ENCODE assay signal across 9 mouse cellular contexts in the genomic region with DNA sequence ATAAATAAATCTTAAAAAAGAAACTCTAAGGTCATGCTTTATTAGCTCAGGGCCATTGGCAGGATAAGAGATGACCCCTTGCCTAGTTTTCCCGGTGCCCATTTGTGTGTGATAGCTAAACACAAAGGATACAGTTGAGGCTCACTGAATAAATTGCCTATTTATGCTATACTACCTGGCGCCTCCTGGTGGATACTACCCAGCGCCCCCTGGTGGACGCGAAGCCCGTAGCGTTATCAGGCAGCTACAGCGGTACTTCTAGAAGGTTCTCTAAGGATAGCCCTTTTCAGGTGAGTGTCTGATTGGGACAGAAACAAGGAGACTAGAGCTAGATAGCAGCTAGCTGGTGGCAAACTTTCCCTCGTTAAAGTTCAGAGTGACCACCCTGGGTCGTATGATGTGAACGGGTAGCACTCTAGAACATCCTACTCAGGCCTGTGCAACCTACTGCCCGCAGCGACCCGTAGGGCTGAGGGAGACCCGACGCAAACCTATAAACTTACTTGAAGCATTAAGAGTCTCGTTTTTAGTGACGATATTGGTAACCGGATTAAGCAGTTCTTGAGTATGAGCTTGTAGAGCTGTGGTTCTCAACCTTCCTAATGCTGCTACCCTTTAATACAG. TPM values are rescaled to one million over a fixed set of nuclear protein-coding genes. Genes with fewer than 3 reads are reported as not detected.
DNase-seq lines count a peak whose midpoint lies in the region; TF ChIP-seq lines count a peak whose summit lies in the region.
"Had no signal": no experiment of that assay in that cellular context is flagged by ENCODE, and none has a peak within 500 bp of the region (broad histone marks: within the 10 kb centered on the region; RNA-seq: fewer than 3 reads in every experiment).

No protein-coding gene starts in this region.

- TF ChIP-seq CTCF in left cerebral cortex, adult 2 months (IDR thresholded peaks at IDR 0.05): peak; percentile 67

- intact Hi-C loops in left cerebral cortex, adult 2 months (cut with DNase I): no loop called here

- no peak overlapping the region for H3K4me3 ChIP-seq in left cerebral cortex, adult 2 months
- H3K4me3 ChIP-seq: hindbrain, embryonic 15.5 days; neural tube, embryonic 12.5 days had no signal

- H3K27ac ChIP-seq in left cerebral cortex, adult 2 months: no peak overlapping the region
- H3K27ac ChIP-seq: hindbrain, embryonic 15.5 days; neural tube, embryonic 12.5 days had no signal

- peak in 1 of 2 experiments; percentile 30 for DNase-seq in left cerebral cortex, adult 2 months (ENCODE audit: extremely low spot score in 1 of 2, low spot score in 2 of 2)
- DNase-seq in left cerebral cortex, adult 11 months (ENCODE audit: low spot score): no peak
- DNase-seq in NIH3T3 (ENCODE audit: low read depth): peak; percentile 29
- DNase-seq in c-Kit-positive CD71-positive TER-119-negative erythroid progenitor cells, embryonic 14.5 days (ENCODE audit: low read depth): peak; percentile 66
- peak; percentile 76 for DNase-seq in induced T-regulatory cell, adult 2 months (ENCODE audit: low read depth)
- DNase-seq in lung, postnatal 25 days (ENCODE audit: low spot score): peak; percentile 31
- peak; percentile 57 for DNase-seq in testis, postnatal 14 days (ENCODE audit: low spot score)

RNA-seq across cellular contexts. Expression of gene Dnmt3c, which starts 1.9 kb away (rescaled TPM):
- total RNA-seq in left cerebral cortex, adult 2 months (2021): under 1 TPM in 1 of 2 experiments, not detected in 1; 0.16 TPM

RNA-seq across cellular contexts. Expression of gene Dnmt3b, which starts 45.3 kb away (rescaled TPM):
- total RNA-seq in left cerebral cortex, adult 2 months (2021): 1 to 10 TPM; 1.1 to 1.6 TPM

RNA-seq across cellular contexts. Expression of gene Mapre1, which starts 46.5 kb away (rescaled TPM):
- total RNA-seq in left cerebral cortex, adult 2 months (2021): 10 to 100 TPM; 76.5 to 83.6 TPM
